Mouse (Mus musculus): ENCODE measurements around the gene Traf7.
A peak's percentile ranks its signal among the peaks of the same experiment; 100 is the strongest.

- TF ChIP-seq POLR2AphosphoS2 (IDR thresholded peaks at IDR 0.05; ENCODE audit: insufficient read length, low read depth) (peak; percentile 32), POLR2A (IDR thresholded peaks at IDR 0.05; ENCODE audit: insufficient read length, low read depth) (peak; percentile 15), MAX (IDR thresholded peaks at IDR 0.05; ENCODE audit: low read depth) (no peak), MYOG (IDR thresholded peaks at IDR 0.05; ENCODE audit: control insufficient read depth in 1 of 3, insufficient read depth in 1 of 3, insufficient read length in 2 of 3, low read depth in 2 of 3) (peak in 2 of 3 experiments; percentile 36 to 67), USF1 (IDR thresholded peaks at IDR 0.05; ENCODE audit: low read depth) (no peak), TCF3 (IDR thresholded peaks at IDR 0.05; ENCODE audit: insufficient read length, low read depth) (no peak), TCF12 (IDR thresholded peaks at IDR 0.05; ENCODE audit: insufficient read depth, poor library complexity, severe bottlenecking) (no peak)
Measured at GRCm38 (mm10) chr17:24550416-24551049, 22.8 kb upstream of the Traf7 start.

Data from myocyte (in vitro differentiated cells).